Mouse (Mus musculus) frontal cortex, postnatal 14 days (tissue): ENCODE measurements around the gene Commd3.

Source experiments
- DNase-seq, 2 experiments: peaks; one replicate each; pipeline ENCODE4 v3.0.0; 2022; ENCODE audit warnings: low spot score in 2 of 2

Gene Commd3

DNA sequence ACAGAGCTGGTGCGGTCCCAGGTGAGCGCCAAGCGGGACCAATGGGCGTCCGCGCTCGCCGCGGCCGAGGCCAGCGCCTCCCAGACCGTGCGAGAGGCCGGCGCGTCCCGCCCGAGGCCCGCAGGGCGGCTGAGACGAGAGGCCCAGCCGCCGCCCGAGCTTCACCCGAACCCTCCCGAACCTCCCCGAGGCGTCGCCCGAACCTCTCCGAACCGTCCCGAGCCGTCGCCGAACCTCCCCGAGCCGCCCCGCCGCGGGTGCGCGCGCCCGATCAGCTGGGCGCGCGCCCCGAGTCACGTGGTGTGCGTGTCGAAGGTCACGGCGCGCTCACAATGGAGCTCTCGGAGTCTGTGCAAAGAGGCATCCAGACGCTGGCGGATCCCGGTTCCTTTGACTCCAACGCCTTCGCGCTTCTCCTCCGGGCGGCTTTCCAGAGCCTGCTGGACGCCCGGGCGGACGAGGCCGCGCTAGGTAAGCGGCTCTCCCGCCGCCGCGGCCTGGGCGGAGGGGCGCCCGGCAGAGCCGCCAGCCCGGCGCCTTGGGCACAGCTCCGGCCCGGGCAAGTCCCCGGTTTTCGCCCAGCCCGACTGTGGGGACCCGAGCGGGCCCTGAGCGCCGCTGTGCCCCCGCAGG, at the start of gene Commd3:
TSS of gene Commd3 (plus strand) at position 252 of the 633 bp plus-strand sequence.
- peak; percentile 86 to 93 for DNase-seq

DNA sequence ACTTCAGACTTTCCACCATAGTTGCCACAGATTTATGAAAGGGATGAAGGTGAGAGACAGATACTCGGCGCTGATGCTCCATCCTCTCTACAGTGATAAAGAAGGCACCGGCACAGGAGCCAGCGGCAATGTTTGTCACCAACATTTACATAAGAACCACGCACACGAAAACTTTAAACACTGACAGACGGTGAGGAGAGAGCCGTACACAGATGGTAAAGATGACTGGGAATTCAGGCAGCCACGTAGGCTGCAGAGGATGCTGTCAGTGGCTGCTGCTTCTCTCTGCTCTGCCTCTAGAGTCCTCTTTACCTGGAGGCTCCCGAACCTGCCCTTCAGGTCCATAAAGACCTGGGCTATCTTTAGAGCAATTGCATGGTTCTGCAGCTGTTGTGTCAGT, 49.0 kb upstream of the Commd3 start:
- no peak for DNase-seq

DNA sequence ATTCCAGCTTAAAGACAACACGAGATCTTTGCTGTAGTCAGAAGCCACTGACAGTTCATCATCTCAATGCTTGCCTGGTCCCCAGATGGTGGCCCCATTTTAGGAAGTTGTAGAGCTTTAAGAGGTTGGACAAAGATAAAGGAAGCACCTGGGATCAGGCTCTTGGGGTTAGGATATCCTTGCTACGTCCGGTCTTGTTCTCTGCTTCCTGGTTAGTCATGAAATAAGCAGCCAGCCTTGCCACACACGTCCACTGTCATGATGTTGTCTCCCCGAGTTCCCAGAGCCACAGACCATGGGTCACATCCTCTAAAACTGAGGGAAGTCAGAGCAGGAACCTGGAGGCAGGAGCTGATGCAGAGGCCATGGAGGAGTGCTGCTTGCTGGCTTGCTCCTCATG, 41.6 kb upstream of the Commd3 start:
- no peak for DNase-seq

DNA sequence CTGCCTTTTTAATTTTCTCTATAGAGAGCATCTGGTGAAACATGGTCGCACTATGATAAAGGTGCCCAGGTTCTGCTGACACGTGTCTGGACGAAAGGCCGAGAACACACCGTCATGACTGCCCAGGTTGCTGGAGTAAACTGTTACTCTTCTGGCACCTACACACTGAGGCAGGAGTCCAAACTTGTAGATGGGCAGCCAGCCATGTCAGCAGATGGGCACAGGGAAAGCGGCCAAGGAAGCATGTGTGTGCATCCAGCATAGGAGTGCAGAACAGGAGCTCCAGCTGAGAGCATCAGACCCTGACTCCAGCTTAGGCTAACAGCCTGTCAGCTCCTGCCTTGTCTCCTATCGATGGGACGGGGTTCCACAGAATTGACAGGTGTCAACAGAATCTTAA, 37.1 kb upstream of the Commd3 start:
- DNase-seq, result peak; percentile 70 to 79

DNA sequence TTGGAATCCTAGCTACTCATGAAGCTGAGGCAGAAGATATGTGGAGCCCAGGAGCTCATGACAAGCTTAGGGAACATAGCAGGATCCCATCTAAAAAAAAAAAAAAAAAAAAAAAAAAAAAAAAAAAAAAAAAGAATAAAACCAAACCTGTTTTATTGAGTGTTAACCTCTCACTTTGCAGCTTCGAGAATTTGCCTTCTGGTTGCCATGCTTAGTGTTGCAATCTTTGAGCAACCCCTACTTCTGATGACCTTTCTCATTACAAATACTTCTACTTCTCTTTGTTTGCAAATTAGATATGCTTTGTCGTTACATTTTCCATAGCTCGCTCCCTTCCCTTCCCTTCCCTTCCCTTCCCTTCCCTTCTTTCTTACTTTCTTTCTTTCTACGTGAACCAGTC, 23.6 kb upstream of the Commd3 start:
- DNase-seq, result no peak

DNA sequence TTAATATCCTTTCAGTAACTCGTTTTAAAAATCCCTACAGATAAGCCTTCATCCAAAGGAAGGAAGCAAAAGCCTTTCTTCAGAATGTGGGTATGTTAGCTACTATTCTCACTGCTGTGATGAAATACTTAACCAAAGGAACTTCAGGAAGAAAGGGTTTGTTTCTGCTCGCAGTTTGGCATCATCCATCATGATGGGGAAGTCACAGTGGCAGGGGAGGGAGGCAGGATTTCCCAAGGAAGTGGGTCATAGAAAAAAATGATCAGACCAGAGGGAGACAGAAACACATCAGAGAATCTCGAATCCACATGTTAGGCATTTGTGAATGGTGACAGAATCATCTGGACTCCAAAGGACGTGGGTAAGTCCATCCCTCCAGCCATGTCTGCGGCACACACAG, 17.4 kb upstream of the Commd3 start:
- DNase-seq, result no peak

DNA sequence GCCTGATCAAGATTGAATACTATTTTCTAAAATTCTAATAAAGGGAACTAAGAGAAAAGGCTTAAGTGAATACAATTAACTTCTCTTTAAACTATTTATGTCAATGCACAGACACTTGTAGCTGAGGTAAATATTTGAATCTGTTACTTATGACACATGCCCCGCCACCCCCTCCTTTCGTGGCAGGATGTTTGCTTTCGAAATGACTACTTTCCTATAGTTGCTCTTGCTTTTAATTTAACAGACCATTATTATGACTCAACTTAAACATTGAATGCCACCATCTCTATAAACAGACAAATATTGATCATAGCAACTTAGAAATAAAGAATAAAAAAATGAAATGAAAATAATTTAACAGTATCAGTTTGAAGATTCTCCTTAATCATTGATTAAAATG, 8.2 kb upstream of the Commd3 start:
- no peak for DNase-seq

DNA sequence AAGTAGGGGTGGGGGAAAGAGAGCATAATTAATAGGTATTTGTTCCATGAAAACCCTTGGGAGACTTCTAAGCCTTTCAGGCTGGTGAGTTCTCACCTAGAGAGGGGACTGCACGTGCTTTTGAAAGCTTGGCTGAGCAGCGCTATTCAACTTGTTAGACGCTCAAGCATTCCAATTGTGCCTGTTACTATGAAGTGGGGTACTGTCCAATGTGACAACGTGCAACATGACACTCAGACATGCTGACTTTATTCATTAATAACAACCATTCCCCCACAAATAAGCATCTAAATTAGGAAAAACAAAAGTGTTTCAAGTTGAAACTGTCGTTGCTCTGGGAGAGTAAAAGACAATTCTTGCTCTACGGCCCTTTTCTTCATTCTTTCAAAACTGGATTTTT, 1.1 kb upstream of the Commd3 start:
- DNase-seq, result no peak

DNA sequence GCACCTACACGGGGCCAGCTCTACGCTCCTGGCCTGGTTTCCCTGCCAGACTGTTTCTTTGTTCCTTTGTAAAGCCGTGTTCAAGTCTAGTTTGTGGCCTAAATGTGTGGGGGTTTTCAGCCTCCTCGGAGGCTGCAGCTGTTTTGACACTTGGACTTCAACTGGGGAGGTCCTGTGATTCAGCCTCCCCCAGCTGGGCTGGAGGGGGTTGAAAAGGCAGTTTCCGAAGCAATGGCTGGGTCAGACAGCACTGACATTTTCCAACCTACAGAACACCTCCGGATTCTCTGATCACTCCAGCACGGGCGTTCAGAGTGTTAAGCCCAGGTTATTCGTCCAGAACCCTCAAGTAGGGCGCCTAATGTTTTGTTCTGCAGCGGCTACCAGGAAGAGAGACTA, 581 bp downstream of the Commd3 start:
- no peak for DNase-seq

DNA sequence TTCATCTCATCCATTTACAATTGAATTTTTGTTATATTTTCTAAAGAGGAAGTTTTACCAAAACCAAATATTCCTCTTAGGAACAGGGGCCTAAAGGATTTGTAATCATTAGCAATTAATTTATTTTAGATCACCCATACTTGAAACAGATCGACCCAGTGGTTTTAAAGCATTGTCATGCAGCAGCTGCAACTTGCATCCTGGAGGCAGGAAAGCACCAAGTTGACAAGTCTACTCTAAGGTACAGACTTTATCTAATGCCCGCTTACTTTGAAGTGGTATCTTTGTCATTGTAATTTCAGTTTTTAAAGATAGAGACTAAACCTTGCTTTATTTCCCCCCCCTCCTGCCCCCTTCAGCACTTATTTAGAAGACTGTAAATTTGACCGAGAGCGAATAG, 1.6 kb downstream of the Commd3 start:
- DNase-seq, result no peak

DNA sequence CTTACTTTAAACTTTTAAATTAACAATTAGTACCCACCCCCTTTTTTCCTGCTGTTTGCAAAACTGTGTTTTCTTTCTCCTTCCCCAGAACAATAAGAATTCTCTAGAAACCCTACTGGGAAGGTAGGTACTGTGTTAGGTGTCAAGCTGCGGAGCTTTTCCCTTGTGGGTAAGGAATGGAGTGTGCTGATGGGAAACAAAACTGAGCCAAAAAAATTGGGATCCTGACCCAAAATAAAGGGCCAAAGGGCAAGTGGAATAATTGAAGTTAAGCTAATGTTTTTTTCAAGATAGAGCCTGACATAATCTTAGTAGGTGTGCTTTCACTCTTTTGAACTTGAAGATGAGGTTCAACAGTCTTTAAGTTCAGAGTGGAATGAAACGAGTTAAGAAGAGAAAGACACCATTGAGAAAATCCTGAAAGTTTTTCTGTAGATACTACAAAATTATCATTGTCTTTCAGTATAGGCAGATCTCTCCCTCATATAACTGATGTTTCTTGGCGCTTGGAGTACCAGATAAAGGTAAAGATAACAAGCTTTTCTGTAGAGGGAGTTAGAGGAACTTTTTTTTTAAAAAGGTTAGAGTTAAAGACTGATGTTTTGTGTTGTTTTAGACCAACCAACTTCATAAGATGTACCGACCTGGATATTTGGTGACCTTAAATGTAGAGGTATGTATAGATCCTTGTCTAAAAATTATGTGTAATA, 2.2 kb downstream of the Commd3 start:
- DNase-seq, result no peak

DNA sequence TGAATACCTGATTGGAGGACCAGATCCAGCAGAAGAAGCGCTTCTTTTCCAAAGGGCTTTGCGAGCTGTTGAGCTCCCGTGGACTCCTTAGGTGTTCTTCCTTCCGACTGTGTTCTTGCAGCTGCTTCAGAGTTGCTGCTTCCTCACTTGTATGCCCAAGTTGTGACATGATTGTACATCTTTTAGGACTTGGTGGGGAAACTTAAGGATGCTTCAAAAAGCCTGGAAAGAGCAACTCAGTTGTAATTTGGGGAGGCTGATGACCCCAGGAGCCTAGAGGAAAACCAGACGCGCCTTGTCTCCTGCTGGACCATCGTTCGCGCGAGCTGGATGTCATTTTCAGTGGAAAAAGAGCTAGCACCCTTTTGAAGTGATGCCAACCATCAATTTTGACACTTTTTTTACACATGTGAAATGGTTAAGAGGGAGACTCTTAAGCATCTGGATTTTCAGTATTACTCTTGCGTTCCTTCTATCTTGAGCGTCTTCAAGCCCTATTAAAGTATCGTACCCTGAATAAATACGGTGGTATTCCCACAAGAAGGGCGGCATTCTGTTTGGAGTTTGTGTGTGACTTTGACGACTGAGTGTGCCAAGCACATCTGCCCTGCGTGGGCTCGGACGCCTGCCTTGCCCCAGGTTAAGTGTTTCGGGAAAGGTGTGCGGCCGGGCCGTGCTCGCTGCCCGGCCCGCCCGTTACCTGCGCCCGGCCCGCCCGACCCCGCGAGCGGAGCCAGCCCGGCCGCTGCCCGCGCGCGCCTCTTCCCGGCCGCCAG, 3.7 kb downstream of the Commd3 start:
- DNase-seq, result no peak

DNA sequence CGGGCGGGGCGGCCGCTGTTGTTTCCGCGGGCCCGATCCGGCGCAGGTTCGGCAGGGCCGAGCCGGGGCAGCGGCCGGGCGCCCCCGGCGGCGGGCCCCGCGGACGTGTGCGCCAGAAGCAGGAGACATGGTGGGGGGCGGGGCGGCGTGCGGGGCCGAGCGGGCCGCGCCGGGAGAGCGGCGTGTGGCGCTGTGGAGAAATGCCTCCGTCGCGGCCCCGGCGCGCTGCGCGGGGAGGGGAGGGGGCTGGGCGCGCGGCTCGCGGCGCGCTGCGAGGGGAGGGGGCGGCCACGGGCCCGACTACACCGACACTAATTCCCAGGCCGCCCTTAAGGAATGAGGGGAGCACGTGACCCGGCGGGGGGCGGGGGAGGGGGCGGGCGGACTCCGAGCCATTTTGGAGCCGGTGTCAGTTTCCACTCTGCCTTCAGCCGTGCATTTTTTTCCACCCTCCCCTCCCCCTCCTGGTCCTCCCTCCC, 4.3 kb downstream of the Commd3 start:
- peak; percentile 48 to 63 for DNase-seq

DNA sequence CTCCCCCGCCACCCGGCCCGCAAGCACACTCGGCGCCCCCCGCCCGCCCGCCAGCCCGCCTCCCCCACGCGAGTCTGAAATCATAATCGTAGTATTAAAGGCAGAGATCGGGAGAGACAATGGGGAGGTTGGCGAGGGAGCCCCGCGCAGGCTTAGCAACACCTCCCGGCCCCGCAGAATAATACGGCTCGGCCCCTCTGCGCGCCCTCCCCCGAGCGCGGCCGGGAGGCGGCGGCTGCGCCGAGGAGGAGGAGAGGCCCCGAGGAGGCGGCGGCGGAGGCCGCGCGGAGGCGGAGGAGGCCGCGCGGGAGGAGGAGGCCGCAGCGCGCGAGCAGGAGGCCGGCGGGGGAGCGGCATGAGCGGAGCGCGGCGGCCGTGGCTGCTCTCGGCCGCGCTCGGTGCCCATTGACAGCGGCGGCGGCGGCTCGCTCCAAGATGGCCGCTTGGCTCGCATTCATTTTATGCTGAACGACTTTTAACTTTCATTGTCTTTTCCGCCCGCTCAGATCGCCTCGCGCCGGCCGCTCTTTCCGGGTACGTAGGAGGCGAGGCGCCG, 4.8 kb downstream of the Commd3 start, which contains the start of gene Bmi1:
TSS of gene Bmi1 (plus strand) at position 83 of the 556 bp plus-strand sequence.
- peak; percentile 39 to 42 for DNase-seq

DNA sequence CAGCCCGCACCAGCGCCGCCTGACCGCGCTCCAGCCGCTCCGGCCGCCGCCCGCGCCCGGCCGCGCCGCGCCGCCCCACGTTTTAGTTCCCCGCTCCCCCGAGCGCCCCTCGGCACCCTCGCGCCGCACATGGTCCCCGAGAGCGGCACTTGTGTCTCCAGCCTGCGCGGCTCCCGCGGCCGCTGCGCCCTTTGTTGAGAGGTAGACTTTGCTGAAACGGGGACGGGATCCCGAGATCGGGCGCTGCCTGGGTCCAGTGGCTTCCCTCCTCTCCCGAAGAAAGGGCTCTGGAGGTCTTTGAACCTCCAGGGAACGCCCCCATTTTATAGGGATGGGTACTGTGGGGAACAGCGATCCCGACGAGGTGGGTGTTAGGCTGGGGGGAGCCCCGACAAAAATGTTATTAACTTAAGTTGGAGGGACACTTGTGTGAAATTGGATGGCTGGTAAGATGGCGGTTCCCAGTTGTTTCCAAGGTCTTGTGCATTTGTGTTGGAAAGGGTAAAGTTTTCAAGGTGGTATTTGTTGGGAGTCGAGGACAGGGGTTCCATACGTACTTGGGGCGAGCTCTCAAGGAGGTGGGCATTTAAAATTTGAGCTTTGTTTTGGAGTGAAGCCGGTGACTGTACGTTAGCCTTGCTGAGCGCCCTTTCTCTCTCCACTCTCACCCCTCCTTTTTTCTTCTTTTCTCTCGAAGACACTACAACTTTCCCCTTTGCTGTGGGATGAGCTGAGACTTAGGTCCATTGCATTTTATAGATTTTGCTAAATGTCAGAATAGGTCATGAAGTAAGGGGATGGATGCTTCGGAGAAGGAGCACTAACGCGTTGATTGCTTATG, 5.7 kb downstream of the Commd3 start:
- DNase-seq, result peak; percentile 28 to 47

DNA sequence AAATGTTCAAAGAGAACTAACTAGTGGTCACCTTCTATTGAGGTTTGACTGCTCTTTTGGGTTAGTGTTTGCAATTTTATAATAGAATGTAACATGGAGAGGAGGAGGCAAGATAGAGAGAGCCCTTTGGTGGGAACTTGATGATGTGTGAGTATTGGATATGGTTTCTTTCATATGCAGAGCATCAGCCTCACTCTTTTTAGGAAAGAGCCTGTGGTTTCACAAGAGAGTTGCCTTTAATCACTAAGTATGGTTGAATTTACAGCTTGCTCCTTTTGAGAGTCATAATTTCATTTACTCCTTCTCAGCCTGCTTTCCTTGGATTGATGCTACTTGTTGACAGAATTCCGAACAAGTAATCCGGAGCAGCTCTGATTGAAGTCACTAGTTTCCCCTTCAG, 7.5 kb downstream of the Commd3 start:
- no peak for DNase-seq

DNA sequence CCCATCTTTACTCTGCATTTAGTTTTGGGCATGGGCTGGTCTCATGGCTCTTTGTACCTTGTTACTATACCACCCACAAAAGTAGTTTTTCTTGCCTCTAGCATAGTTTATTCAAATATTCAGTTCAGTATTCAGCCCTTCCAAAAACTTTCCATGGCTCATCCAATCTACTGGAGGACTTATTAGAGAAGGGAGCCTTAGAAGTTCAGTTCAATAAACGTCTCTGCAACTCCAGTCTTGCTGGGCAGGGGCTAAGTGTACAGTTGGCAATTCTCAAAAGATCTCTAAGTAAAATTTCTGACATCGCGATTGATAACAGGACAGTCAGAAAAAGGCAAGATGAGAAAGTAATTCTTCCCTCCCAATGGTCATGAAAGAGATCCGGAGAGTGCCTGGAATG, 8.3 kb downstream of the Commd3 start:
- no peak for DNase-seq

DNA sequence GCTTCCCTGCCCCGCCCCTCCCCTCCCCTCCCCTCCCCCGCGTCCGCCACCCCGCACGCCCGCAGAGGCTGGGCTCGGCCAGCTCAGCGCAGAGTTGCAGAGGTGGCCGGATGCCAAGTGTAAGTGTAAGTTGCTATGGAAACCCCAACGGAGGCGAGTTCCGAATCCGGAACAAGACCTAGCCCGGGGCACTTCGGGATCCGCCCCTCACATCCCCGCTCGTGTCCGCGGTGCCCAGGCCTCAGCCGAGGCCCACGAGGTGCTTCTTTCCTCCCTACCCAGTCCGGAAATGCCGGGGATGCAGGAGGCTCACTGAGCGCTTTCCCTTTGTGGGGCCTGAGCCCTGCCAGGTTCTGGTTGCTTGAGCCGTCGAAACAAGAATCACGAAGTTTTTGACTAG, 8.8 kb downstream of the Commd3 start:
- peak; percentile 31 to 41 for DNase-seq

DNA sequence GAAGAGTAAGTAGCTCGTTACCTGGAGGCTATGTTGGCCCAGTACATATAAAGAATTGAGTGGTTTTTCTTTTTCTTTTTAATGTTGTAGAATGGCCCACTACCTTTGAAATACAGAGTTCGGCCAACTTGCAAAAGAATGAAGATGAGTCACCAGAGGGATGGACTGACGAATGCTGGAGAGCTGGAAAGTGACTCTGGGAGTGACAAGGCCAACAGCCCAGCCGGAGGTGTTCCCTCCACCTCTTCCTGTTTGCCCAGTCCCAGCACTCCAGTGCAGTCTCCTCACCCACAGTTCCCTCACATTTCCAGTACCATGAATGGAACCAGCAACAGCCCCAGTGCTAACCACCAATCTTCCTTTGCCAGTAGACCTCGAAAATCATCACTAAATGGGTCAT, 11.9 kb downstream of the Commd3 start:
- no peak for DNase-seq

DNA sequence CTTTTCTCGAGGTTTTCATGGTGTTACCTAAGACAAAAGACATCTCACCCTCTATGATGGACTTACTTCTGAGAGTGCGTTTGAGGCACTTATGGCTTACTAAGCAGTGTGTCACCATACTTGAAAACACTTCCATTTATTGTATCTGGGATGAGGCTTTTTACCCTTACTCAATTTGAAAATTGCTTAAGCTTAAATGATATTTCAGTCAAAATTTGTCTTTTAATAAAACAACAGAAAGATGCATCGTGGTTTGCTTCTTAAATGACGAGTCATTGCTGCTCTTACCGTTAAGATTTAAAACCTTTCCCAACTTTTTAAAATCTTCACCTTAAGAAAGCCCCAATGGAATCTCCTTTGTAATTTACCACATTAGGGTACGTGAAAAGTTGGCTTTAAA, 14.2 kb downstream of the Commd3 start:
- DNase-seq, result no peak

DNA sequence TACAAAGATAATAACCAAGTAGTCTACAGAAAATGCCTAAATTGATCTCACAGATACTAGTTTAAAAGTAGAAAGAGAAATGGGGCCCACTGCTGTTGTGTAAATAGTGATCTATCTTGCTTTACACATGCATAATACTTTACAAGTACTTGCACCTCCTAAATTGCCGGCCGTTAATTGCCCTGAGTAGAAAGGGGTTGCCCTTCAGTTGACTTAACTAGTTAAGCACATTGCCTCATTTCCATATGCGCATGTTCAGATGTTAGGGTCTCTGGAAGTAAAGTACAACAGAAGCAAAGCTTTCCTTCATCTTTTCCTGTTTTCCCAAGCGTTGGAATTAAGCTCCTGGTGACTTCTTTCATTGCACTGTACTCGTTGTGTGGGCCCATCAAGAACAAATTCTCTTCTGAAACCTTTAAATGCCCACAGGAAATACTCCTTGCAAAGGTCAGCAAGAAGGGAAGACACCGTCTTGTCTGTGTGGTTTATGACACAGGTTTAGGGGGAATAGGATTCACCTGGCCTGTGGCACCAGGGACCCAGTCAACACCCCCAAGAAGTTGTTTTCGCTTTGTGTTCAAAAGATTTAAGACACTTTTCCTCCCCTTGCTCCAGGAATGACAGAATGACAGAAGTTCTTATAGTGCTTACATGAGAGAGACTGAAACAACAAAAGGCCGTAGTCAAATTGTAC, 14.8 kb downstream of the Commd3 start:
- no peak for DNase-seq
